Comparison of ENCODE assay signal across 8 mouse cellular contexts in the genomic region with DNA sequence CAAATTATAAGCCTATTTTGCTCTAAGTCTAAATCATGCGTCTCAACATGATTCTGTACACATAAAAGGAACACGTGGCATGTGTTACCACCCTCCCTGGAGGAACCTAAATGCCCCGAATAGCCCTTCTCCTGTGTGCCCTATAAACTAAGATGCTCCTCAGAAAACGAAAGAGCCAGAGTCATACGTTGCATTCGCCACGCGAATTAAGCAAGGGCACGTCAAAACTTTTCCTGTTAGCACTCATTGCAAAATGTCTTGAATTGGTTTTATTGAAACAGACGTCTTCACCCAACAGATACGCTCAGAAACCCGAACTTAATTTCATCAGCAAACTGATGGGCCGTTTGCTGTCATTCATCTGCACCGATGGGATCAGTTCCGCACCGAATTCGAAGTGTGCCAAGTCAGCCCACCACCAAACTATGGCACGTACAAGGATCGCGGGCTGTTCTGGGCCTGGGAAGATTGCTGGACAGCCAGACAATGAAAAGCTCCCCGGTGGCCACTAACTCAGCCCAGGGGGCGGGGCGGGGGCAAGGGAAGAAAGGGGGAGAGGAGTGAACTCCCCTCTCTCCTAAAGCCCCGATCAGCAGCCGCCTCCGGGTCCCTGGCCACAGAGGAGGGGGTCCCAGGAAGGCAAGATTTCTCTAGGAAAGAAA. TPM values are rescaled to one million over a fixed set of nuclear protein-coding genes. Genes with fewer than 3 reads are reported as not detected.
DNase-seq lines count a peak whose midpoint lies in the region; TF ChIP-seq lines count a peak whose summit lies in the region.

No protein-coding gene starts in this region.

- no peaks in the 10 kb centered on the region for H3K27me3 ChIP-seq in kidney, adult 2 months (replicated peaks; ENCODE audit: control insufficient read depth, insufficient read depth, low read length)

- no peak for TF ChIP-seq POLR2A in kidney, adult 2 months (IDR thresholded peaks at IDR 0.05; ENCODE audit: low read depth, low read length)

- peak; percentile 58 to 63 for DNase-seq in cerebellum, postnatal 10 days
- no peak for DNase-seq in cerebellum, adult 9-10 months
- peak; percentile 73 for DNase-seq in adrenal gland, postnatal 14 days
- peak; percentile 39 for DNase-seq in gastrocnemius, postnatal 25 days
- DNase-seq in kidney, adult 2 months: peak; percentile 35
- DNase-seq in testis, postnatal 10 days (ENCODE audit: low spot score): peak; percentile 69
- no peak for DNase-seq in spleen, postnatal 4 days (ENCODE audit: low spot score in 2 of 2)

- H3K4me3 ChIP-seq in kidney, adult 2 months (ENCODE audit: insufficient read depth, low read depth, low read length): peak overlapping the region; percentile 76
- H3K4me3 ChIP-seq in macrophage (ENCODE audit: inconsistent target): peak overlapping the region; percentile 45

- no peak for TF ChIP-seq CTCF in kidney, adult 2 months (conservative IDR thresholded peaks at IDR 0.05; ENCODE audit: insufficient read depth, insufficient read length, low read depth, low read length)

- H3K27ac ChIP-seq in kidney, adult 2 months (ENCODE audit: insufficient read depth, low read depth, low read length): no peak overlapping the region
- H3K27ac ChIP-seq in macrophage: no peak overlapping the region

- H3K79me2 ChIP-seq in macrophage (ENCODE audit: inconsistent target): no peaks in the 10 kb centered on the region

- 11% methylated on average over 26 of the region's 26 CpGs for WGBS in kidney, adult 2 months
- 4% methylated on average over 26 of the region's 26 CpGs for WGBS in macrophage (ENCODE audit: missing documents)

- H3K36me3 ChIP-seq in kidney, adult 2 months (ENCODE audit: control insufficient read depth, insufficient read depth, low read length): no peaks in the 10 kb centered on the region
- no peaks in the 10 kb centered on the region for H3K36me3 ChIP-seq in macrophage (ENCODE audit: inconsistent target)

- H3K4me1 ChIP-seq in kidney, adult 2 months (ENCODE audit: control insufficient read depth, insufficient read depth, low read length): no peaks in the 10 kb centered on the region; the same call in 1 of the 2 replicates

RNA-seq across cellular contexts. Expression of gene Nxn, which starts 1.2 kb away (rescaled TPM):
- total RNA-seq in adrenal gland, postnatal 14 days (2021): 20.0 and 26.2 TPM in 2 replicates
- 10 to 100 TPM; 25.6 to 32.0 TPM for total RNA-seq in gastrocnemius, postnatal 25 days (2021)
- polyA plus RNA-seq in kidney, adult 2 months (2012; rRNA removed): 10.0 and 10.6 TPM in 2 replicates
- total RNA-seq in macrophage (2018; cell fraction: chromatin; rRNA removed): 1 to 10 TPM in 7 of 26 experiments, under 1 TPM in 15, not detected in 4; 0.30 to 7.7 (median 0.62) TPM
- 1 to 10 TPM in 1 of 26 experiments, under 1 TPM in 25; 0.45 to 1.2 (median 0.66) TPM for total RNA-seq in macrophage (2018; cell fraction: cytosol; rRNA removed)
- total RNA-seq in macrophage (2018; cell fraction: nucleus; rRNA removed): 1 to 10 TPM in 10 of 26 experiments, under 1 TPM in 13, not detected in 3; 0.12 to 8.1 (median 0.83) TPM
- polyA plus RNA-seq in macrophage (2018): 0.32 to 1.3 TPM (median 0.37 TPM) in 3 replicates

RNA-seq across cellular contexts. Expression of gene Timm22, which starts 9.0 kb away (rescaled TPM):
- 35.6 and 37.6 TPM in 2 replicates for total RNA-seq in adrenal gland, postnatal 14 days (2021)
- 10 to 100 TPM; 40.4 to 40.8 TPM for total RNA-seq in gastrocnemius, postnatal 25 days (2021)
- polyA plus RNA-seq in kidney, adult 2 months (2012; rRNA removed): 16.1 and 17.4 TPM in 2 replicates
- 10 to 100 TPM in 8 of 26 experiments, 1 to 10 TPM in 17, not detected in 1; 2.2 to 24.3 (median 7.5) TPM for total RNA-seq in macrophage (2018; cell fraction: chromatin; rRNA removed)
- 10 to 100 TPM; 13.7 to 29.9 (median 21.1) TPM for total RNA-seq in macrophage (2018; cell fraction: cytosol; rRNA removed)
- total RNA-seq in macrophage (2018; cell fraction: nucleus; rRNA removed): 10 to 100 TPM in 15 of 26 experiments, 1 to 10 TPM in 11; 1.8 to 18.2 (median 10.3) TPM
- polyA plus RNA-seq in macrophage (2018): 19.2 to 30.1 TPM (median 23.7 TPM) in 3 replicates

Comparison
In these comparisons a context has a peak if more than half of its experiments do, and no peak if none do; other contexts are left out.
1. DNase-seq: peak in cerebellum, postnatal 10 days (2 of 2), adrenal gland, postnatal 14 days (single experiment), gastrocnemius, postnatal 25 days (single experiment), kidney, adult 2 months (single experiment) and testis, postnatal 10 days (single experiment); none in cerebellum, adult 9-10 months (single experiment) and spleen, postnatal 4 days (0 of 2).